Mouse (Mus musculus): ENCODE measurements around the gene Tnfrsf12a.
A peak's percentile ranks its signal among the peaks of the same experiment; 100 is the strongest.

The Tnfrsf12a gene

GRCm38 (mm10) chr17:23644613-23645495 is 32.4 kb downstream of the Tnfrsf12a start, which contains the start of gene Mmp25:
Mmp25 (minus strand) TSS chr17:23645277.
- DNase-seq, result no peak

GRCm38 (mm10) chr17:23631241-23631640 is 46.0 kb downstream of the Tnfrsf12a start:
- DNase-seq, result no peak

GRCm38 (mm10) chr17:23630195-23631020 is 46.9 kb downstream of the Tnfrsf12a start:
- DNase-seq, result peak; percentile 87

GRCm38 (mm10) chr17:23627813-23628212 is 49.5 kb downstream of the Tnfrsf12a start:
- DNase-seq, result no peak
